Mouse (Mus musculus): ENCODE results near the gene Aph1a.
A peak's percentile ranks its signal among the peaks of the same experiment; 100 is the strongest.

DNA sequence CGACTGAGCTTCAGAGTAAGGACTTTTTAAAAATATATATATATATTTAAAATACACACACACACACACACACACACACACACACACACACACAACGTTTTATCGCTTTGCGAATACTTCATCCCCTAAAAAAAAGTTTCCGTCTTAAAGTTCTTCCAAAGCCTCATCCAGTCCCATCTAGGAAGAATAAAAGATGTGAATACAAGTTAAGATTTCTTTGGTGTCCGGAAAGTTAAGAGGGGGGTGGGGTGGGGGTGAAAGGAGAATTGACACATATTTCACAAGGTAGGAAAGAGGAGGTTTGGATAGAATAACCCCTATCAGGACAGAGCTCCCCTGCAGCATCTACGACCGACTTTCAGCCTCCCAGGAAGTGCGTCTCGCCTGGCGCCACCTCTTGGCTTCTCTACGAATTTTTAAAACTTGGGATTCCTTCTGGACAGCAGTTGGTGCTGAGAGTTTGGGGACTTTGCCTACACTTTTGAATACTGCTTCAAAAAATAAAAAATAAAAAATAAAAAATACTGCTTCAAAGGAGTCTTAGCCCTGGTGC is 12.2 kb downstream of the Aph1a start:
- peak; percentile 58 for TF ChIP-seq CTCF (IDR thresholded peaks at IDR 0.05; ENCODE audit: low read depth)
- TF ChIP-seq EP300 (IDR thresholded peaks at IDR 0.05; ENCODE audit: low read depth): no peak
